Mouse (Mus musculus) liver, adult 10 weeks (tissue): ENCODE data around the gene 1520401A03Rik. TPM values are rescaled to one million over a fixed set of nuclear protein-coding genes. Genes with fewer than 3 reads are reported as not detected.

Experiments
- polyA plus RNA-seq: library from polyadenylated mRNA; stranded (reverse); fragments of 350-450 nt; fragmentation: Illumina TruSeq; extraction: RNeasy Lipid Tissue Mini Kit (QIAGEN cat#74804); gene quantifications from one replicate; pipeline ENCODE4 v1.2.3, GENCODE M21; 2014; ENCODE audit warnings: low read depth, low replicate concordance

The 1520401A03Rik gene
- not detected for polyA plus RNA-seq

GRCm38 (mm10) chr17:23722376-23723125, at the start of gene 1520401A03Rik:
Gene 1520401A03Rik, minus strand, starts transcription at chr17:23722783.

GRCm38 (mm10) chr17:23771284-23772218, 49.0 kb upstream of the 1520401A03Rik start, which contains the start of gene Flywch1:
Gene Flywch1, minus strand, starts transcription at chr17:23771602.

GRCm38 (mm10) chr17:23745301-23746251, 23.0 kb upstream of the 1520401A03Rik start, which contains the start of gene Kremen2:
Gene Kremen2, minus strand, starts transcription at chr17:23745833.

GRCm38 (mm10) chr17:23740598-23741021, 18.0 kb upstream of the 1520401A03Rik start, which contains the start of gene Paqr4:
Gene Paqr4, minus strand, starts transcription at chr17:23740867.

GRCm38 (mm10) chr17:23725999-23726757, 3.6 kb upstream of the 1520401A03Rik start, which contains the start of gene Pkmyt1:
Gene Pkmyt1, plus strand, starts transcription at chr17:23726336.

GRCm38 (mm10) chr17:23683856-23684672, 38.5 kb downstream of the 1520401A03Rik start, which contains the start of gene Cldn9:
Gene Cldn9, minus strand, starts transcription at chr17:23684026.

GRCm38 (mm10) chr17:23679127-23679835, 43.3 kb downstream of the 1520401A03Rik start, which contains the start of gene Cldn6:
Gene Cldn6, plus strand, starts transcription at chr17:23679249.

GRCm38 (mm10) chr17:23677236-23677679, 45.3 kb downstream of the 1520401A03Rik start, which contains the start of gene Tnfrsf12a:
Gene Tnfrsf12a, minus strand, starts transcription at chr17:23677468.

GRCm38 (mm10) chr17:23673424-23674073, 49.0 kb downstream of the 1520401A03Rik start, which contains the start of the genes Hcfc1r1 and Thoc6:
Gene Hcfc1r1, plus strand, starts transcription at chr17:23673596.
Gene Thoc6, minus strand, starts transcription at chr17:23673882.

GRCm38 (mm10) chr17:23660117-23660875, 62.3 kb downstream of the 1520401A03Rik start, which contains the start of gene Bicdl2:
Gene Bicdl2, plus strand, starts transcription at chr17:23660506.

Other genes with a start within 250 kb of the 1520401A03Rik start
- gene Vmn2r117, start 243.1 kb downstream of the 1520401A03Rik start, polyA plus RNA-seq = not detected
- 0.45 TPM for gene Zfp213, start 158.5 kb downstream of the 1520401A03Rik start, polyA plus RNA-seq
- gene Zfp13, start 123.3 kb downstream of the 1520401A03Rik start, polyA plus RNA-seq = not detected
- gene Zscan10, start 121.9 kb downstream of the 1520401A03Rik start, polyA plus RNA-seq = not detected
- not detected for gene Mmp25, start 77.5 kb downstream of the 1520401A03Rik start, polyA plus RNA-seq
- gene Bicdl2, start 62.3 kb downstream of the 1520401A03Rik start, polyA plus RNA-seq = not detected
- 6.7 TPM for gene Hcfc1r1, start 49.2 kb downstream of the 1520401A03Rik start, polyA plus RNA-seq
- 0.82 TPM for gene Thoc6, start 48.9 kb downstream of the 1520401A03Rik start, polyA plus RNA-seq
- 0.85 TPM for gene Tnfrsf12a, start 45.3 kb downstream of the 1520401A03Rik start, polyA plus RNA-seq
- not detected for gene Cldn6, start 43.5 kb downstream of the 1520401A03Rik start, polyA plus RNA-seq
- not detected for gene Cldn9, start 38.8 kb downstream of the 1520401A03Rik start, polyA plus RNA-seq
- 0.19 TPM for gene Pkmyt1, start 3.6 kb upstream of the 1520401A03Rik start, polyA plus RNA-seq
- gene Paqr4, start 18.1 kb upstream of the 1520401A03Rik start, polyA plus RNA-seq = 0.61 TPM
- gene Kremen2, start 23.1 kb upstream of the 1520401A03Rik start, polyA plus RNA-seq = not detected
- 1.4 TPM for gene Flywch1, start 48.8 kb upstream of the 1520401A03Rik start, polyA plus RNA-seq
- not detected for gene Flywch2, start 63.3 kb upstream of the 1520401A03Rik start, polyA plus RNA-seq
- 42.5 TPM for gene Srrm2, start 67.7 kb upstream of the 1520401A03Rik start, polyA plus RNA-seq
- 9.9 TPM for gene Elob, start 106.4 kb upstream of the 1520401A03Rik start, polyA plus RNA-seq
- not detected for gene Prss33, start 113.3 kb upstream of the 1520401A03Rik start, polyA plus RNA-seq
- gene Prss32, start 121.1 kb upstream of the 1520401A03Rik start, polyA plus RNA-seq = not detected
- not detected for gene Prss41, start 121.4 kb upstream of the 1520401A03Rik start, polyA plus RNA-seq
- gene Prss21, start 145.3 kb upstream of the 1520401A03Rik start, polyA plus RNA-seq = not detected
- gene Dcpp1, start 158.1 kb upstream of the 1520401A03Rik start, polyA plus RNA-seq = not detected
- gene Dcpp2, start 158.1 kb upstream of the 1520401A03Rik start, polyA plus RNA-seq = not detected
- not detected for gene Dcpp3, start 194.7 kb upstream of the 1520401A03Rik start, polyA plus RNA-seq
- not detected for gene Sbp, start 218.9 kb upstream of the 1520401A03Rik start, polyA plus RNA-seq
- not detected for gene Sbpl, start 232.5 kb upstream of the 1520401A03Rik start, polyA plus RNA-seq